Mouse (Mus musculus) neural tube, embryonic 15.5 days (tissue): Measurements from ENCODE around the gene Opn4. TPM values are rescaled to one million over a fixed set of nuclear protein-coding genes. Genes with fewer than 3 reads are reported as not detected.

ENCODE experiments used
- polyA plus RNA-seq: library from polyadenylated mRNA; unstranded; fragments of >200 nt; fragmentation: Nextera tagmentation; extraction: Ambion mirVana; gene quantifications from 2 replicates; pipeline ENCODE4 v1.2.1, GENCODE M21; 2015

The Opn4 gene
- polyA plus RNA-seq, 1 experiment from 2014 or later, result 0.28 TPM

Other genes starting within 250 kb of the Opn4 start
- 0.72 TPM in 1 of 2 replicates, not detected in the other for gene Fam25c, start 244.7 kb downstream of the Opn4 start, polyA plus RNA-seq
- gene Sncg, start 225.4 kb downstream of the Opn4 start, polyA plus RNA-seq, result 354 and 420 TPM in 2 replicates
- gene Mmrn2, start 224.7 kb downstream of the Opn4 start, polyA plus RNA-seq, result 3.3 and 4.6 TPM in 2 replicates
- 19.0 and 23.4 TPM in 2 replicates for gene Bmpr1a, start 96.8 kb downstream of the Opn4 start, polyA plus RNA-seq
- gene 9230112D13Rik, start 77.3 kb downstream of the Opn4 start, polyA plus RNA-seq, result not detected in 2 replicates
- 3.5 and 4.9 TPM in 2 replicates for gene Ldb3, start 11.5 kb downstream of the Opn4 start, polyA plus RNA-seq
- gene Wapl, start 73.8 kb upstream of the Opn4 start, polyA plus RNA-seq, result 11.2 and 15.7 TPM in 2 replicates
- 7.2 and 8.3 TPM in 2 replicates for gene Grid1, start 220.0 kb upstream of the Opn4 start, polyA plus RNA-seq